Mouse (Mus musculus) stomach, postnatal 0 days (tissue): Measurements from ENCODE around the gene Pttg1ip.

ENCODE experiments used
- CTCF ChIP-seq: IDR thresholded peaks from 2 replicates; pipeline ENCODE4 v1.5.1; 2016; ENCODE audit warnings: antibody characterized with exemption, low read depth, mild to moderate bottlenecking, moderate library complexity
- EP300 ChIP-seq: optimal IDR thresholded peaks from 2 replicates; pipeline ENCODE3; 2016; ENCODE audit warnings: antibody characterized with exemption

- TF ChIP-seq CTCF (no peak), EP300 (no peak)
Observed at GRCm38 (mm10) chr10:77569481-77569880, 12.0 kb upstream of the Pttg1ip start.
